Mouse (Mus musculus): ENCODE data around the gene Dnah5.
"Not testable (repeated sequence)": the region's sequence is repeated elsewhere in the genome, so short reads cannot be mapped to it uniquely, and the experiment has no call there.

The Dnah5 gene

GRCm38 (mm10) chr15:28307131-28307530, 103.6 kb downstream of the Dnah5 start:
- no peak for DNase-seq (ENCODE audit: low spot score)

- no peak for DNase-seq (ENCODE audit: low spot score)
These were observed 104.3 kb downstream of the Dnah5 start for GRCm38 (mm10) chr15:28307884-28308283.

GRCm38 (mm10) chr15:28310516-28310915, 107.0 kb downstream of the Dnah5 start:
- DNase-seq (ENCODE audit: low spot score), result no peak

GRCm38 (mm10) chr15:28313451-28313850, 109.9 kb downstream of the Dnah5 start:
- DNase-seq (ENCODE audit: low spot score), result no peak

GRCm38 (mm10) chr15:28315812-28316528, 112.4 kb downstream of the Dnah5 start:
- DNase-seq (ENCODE audit: low spot score), result peak; percentile 10

GRCm38 (mm10) chr15:28322533-28322932, 119.0 kb downstream of the Dnah5 start:
- DNase-seq (ENCODE audit: low spot score), result no peak

- DNase-seq (ENCODE audit: low spot score), result no peak
These were observed 123.4 kb downstream of the Dnah5 start for GRCm38 (mm10) chr15:28326985-28327384.

GRCm38 (mm10) chr15:28327441-28327840, 123.9 kb downstream of the Dnah5 start:
- no peak for DNase-seq (ENCODE audit: low spot score)

- DNase-seq (ENCODE audit: low spot score), result no peak
These were observed 137.6 kb downstream of the Dnah5 start for GRCm38 (mm10) chr15:28341151-28341550.

- no peak for DNase-seq (ENCODE audit: low spot score)
These were observed 164.0 kb downstream of the Dnah5 start for GRCm38 (mm10) chr15:28367561-28367960.

- no peak for DNase-seq (ENCODE audit: low spot score)
These were observed 166.9 kb downstream of the Dnah5 start for GRCm38 (mm10) chr15:28370431-28370830.

GRCm38 (mm10) chr15:28371506-28371905, 168.0 kb downstream of the Dnah5 start:
- no peak for DNase-seq (ENCODE audit: low spot score)

GRCm38 (mm10) chr15:28374394-28374793, 170.8 kb downstream of the Dnah5 start:
- DNase-seq (ENCODE audit: low spot score), result no peak

GRCm38 (mm10) chr15:28380909-28381308, 177.4 kb downstream of the Dnah5 start:
- DNase-seq (ENCODE audit: low spot score), result no peak

- DNase-seq (ENCODE audit: low spot score), result not testable (repeated sequence)
These were observed 190.2 kb downstream of the Dnah5 start for GRCm38 (mm10) chr15:28393723-28394122.

GRCm38 (mm10) chr15:28395481-28395880, 191.9 kb downstream of the Dnah5 start:
- no peak for DNase-seq (ENCODE audit: low spot score)

GRCm38 (mm10) chr15:28398472-28398871, 194.9 kb downstream of the Dnah5 start:
- no peak for DNase-seq (ENCODE audit: low spot score)

- DNase-seq (ENCODE audit: low spot score), result no peak
These were observed 195.7 kb downstream of the Dnah5 start for GRCm38 (mm10) chr15:28399258-28399657.

- no peak for DNase-seq (ENCODE audit: low spot score)
These were observed 201.1 kb downstream of the Dnah5 start for GRCm38 (mm10) chr15:28404630-28405029.

GRCm38 (mm10) chr15:28405136-28405535, 201.6 kb downstream of the Dnah5 start:
- no peak for DNase-seq (ENCODE audit: low spot score)

GRCm38 (mm10) chr15:28439702-28440101, 236.2 kb downstream of the Dnah5 start:
- no peak for DNase-seq (ENCODE audit: low spot score)

GRCm38 (mm10) chr15:28444494-28444893, 240.9 kb downstream of the Dnah5 start:
- no peak for DNase-seq (ENCODE audit: low spot score)

GRCm38 (mm10) chr15:28461091-28461778, 257.7 kb downstream of the Dnah5 start:
- not testable (repeated sequence) for DNase-seq (ENCODE audit: low spot score)
